In the genomic region with DNA sequence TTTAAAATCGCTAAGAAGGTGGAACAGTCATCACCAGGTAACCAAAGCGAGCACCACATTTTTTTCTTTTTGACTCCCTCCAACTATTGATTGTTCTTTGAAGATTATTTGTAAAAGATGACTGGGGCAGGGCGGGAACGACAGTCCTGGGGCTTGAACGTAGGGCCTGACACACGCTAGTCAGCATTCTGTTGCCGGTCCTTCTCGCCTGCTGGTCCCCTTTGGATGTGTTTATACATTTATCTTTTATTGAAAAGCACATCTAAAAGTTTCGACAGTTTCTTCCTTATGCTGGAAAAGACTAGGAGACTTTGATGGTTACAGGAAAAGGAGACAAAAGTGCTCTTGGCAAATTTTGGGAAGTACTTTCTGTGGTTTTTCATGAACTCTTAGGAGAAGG, we compare ENCODE assay signal across 8 mouse cellular contexts. TPM values are rescaled to one million over a fixed set of nuclear protein-coding genes. Genes with fewer than 3 reads are reported as not detected.
A peak's percentile ranks its signal among the peaks of the same experiment; 100 is the strongest.
DNase-seq lines count a peak whose midpoint lies in the region; ATAC-seq and TF ChIP-seq lines count a peak whose summit lies in the region.

No protein-coding gene starts in this region.

- no peak for DNase-seq in heart, adult 2 months
- DNase-seq in heart, adult 8-10 months (ENCODE audit: low spot score), result no peak
- DNase-seq in forebrain, postnatal 0 days, result no peak
- no peak for DNase-seq in left cerebral cortex, postnatal 36 days (ENCODE audit: low spot score in 2 of 2)
- no peak for DNase-seq in gastrocnemius, postnatal 14 days

- intact Hi-C loops in heart, adult 2 months (cut with DNase I), result no loop called here
- intact Hi-C loops in left cerebral cortex, postnatal 36 days (cut with DNase I), result loop anchor here (5.0 kb wide), 1 partner anchor 283 kb away; a partner anchor contains a TSS
- intact Hi-C loops in gastrocnemius, postnatal 14 days (cut with DNase I; ENCODE audit: low total_unique reads), result no loop called here

- TF ChIP-seq EP300 in heart, adult 2 months (IDR thresholded peaks at IDR 0.05; ENCODE audit: insufficient read depth, low read depth, low read length), result no peak
- no peak for TF ChIP-seq EP300 in ES-Bruce4 (IDR thresholded peaks at IDR 0.05; ENCODE audit: insufficient read depth, low read depth, low read length)

- no peaks in the 10 kb centered on the region; the same call in 1 of the 2 replicates for H3K9me3 ChIP-seq in ES-Bruce4 (replicated peaks; ENCODE audit: control insufficient read depth, insufficient read depth, low read length, poor library complexity, severe bottlenecking)
- no peaks in the 10 kb centered on the region for H3K9me3 ChIP-seq in forebrain, postnatal 0 days (ENCODE audit: low read length)
- no peaks in the 10 kb centered on the region for H3K9me3 ChIP-seq in liver, embryonic 16.5 days (replicated peaks; ENCODE audit: control insufficient read depth, low read length)

- 23% methylated on average over 9 of the region's 9 CpGs for WGBS in heart, adult 2 months
- WGBS in forebrain, postnatal 0 days, result 53% methylated on average over 9 of the region's 9 CpGs
- 3% methylated on average over 9 of the region's 9 CpGs for WGBS in liver, embryonic 16.5 days (ENCODE audit: insufficient replicate concordance)

- peak overlapping the region; percentile 45; the same call in 1 of the 2 replicates for H3K9ac ChIP-seq in heart, adult 2 months (ENCODE audit: low read depth, low read length)
- H3K9ac ChIP-seq in ES-Bruce4 (ENCODE audit: low read depth, poor library complexity, severe bottlenecking), result peak overlapping the region; percentile 91
- peak overlapping the region; percentile 96 for H3K9ac ChIP-seq in forebrain, postnatal 0 days
- H3K9ac ChIP-seq in liver, embryonic 16.5 days (ENCODE audit: low read depth, low read length), result peak overlapping the region; percentile 97

- H3K4me1 ChIP-seq in heart, adult 2 months (ENCODE audit: control insufficient read depth, insufficient read depth, low read length), result peaks cover 4% of the 10 kb centered on the region
- peaks cover 2% of the 10 kb centered on the region for H3K4me1 ChIP-seq in ES-Bruce4 (ENCODE audit: control insufficient read depth, insufficient read depth, low read length)
- H3K4me1 ChIP-seq in forebrain, postnatal 0 days (ENCODE audit: insufficient read depth), result peaks cover 23% of the 10 kb centered on the region
- H3K4me1 ChIP-seq in liver, embryonic 16.5 days (ENCODE audit: control insufficient read depth, low read depth, low read length), result peaks cover 38% of the 10 kb centered on the region

- H3K27ac ChIP-seq in heart, adult 2 months, result no peak overlapping the region
- H3K27ac ChIP-seq in ES-Bruce4 (ENCODE audit: insufficient read depth, low read length), result no peak overlapping the region
- no peak overlapping the region for H3K27ac ChIP-seq in forebrain, postnatal 0 days (ENCODE audit: low read depth, low read length)
- H3K27ac ChIP-seq in liver, embryonic 16.5 days (ENCODE audit: low read length), result peak overlapping the region; percentile 64; the same call in 1 of the 2 replicates

- ATAC-seq in forebrain, postnatal 0 days, result no peak
- ATAC-seq in liver, embryonic 16.5 days (ENCODE audit: low read depth), result no peak
- ATAC-seq in granulocyte monocyte progenitor cell, adult 5-6 weeks (replicated peaks; ENCODE audit: poor library complexity, severe bottlenecking), result no peak

- H3K36me3 ChIP-seq in heart, adult 2 months (ENCODE audit: control insufficient read depth, insufficient read depth, low read length), result peaks cover 30% of the 10 kb centered on the region
- peaks cover 14% of the 10 kb centered on the region for H3K36me3 ChIP-seq in ES-Bruce4 (ENCODE audit: control insufficient read depth, insufficient read depth, low read length, poor library complexity, severe bottlenecking)
- no peaks in the 10 kb centered on the region for H3K36me3 ChIP-seq in forebrain, postnatal 0 days (ENCODE audit: insufficient read depth)
- H3K36me3 ChIP-seq in liver, embryonic 16.5 days (ENCODE audit: control insufficient read depth, insufficient read depth), result no peaks in the 10 kb centered on the region

- TF ChIP-seq POLR2A in heart, adult 2 months (IDR thresholded peaks at IDR 0.05; ENCODE audit: insufficient read depth, low read depth, low read length), result no peak
- no peak for TF ChIP-seq POLR2A in ES-Bruce4 (IDR thresholded peaks at IDR 0.05; ENCODE audit: insufficient read depth, low read length)

- H3K79me2 ChIP-seq in heart, adult 2 months (replicated peaks; ENCODE audit: control insufficient read depth, insufficient read depth, low read length), result no peaks in the 10 kb centered on the region; the same call in 1 of the 2 replicates

- H3K27me3 ChIP-seq in heart, adult 2 months (ENCODE audit: control insufficient read depth, insufficient read depth, low read length), result no peaks in the 10 kb centered on the region
- H3K27me3 ChIP-seq in ES-Bruce4 (ENCODE audit: control insufficient read depth, insufficient read depth, low read length, poor library complexity, severe bottlenecking), result no peaks in the 10 kb centered on the region
- H3K27me3 ChIP-seq in forebrain, postnatal 0 days (ENCODE audit: insufficient read depth, low read length), result no peaks in the 10 kb centered on the region
- no peaks in the 10 kb centered on the region for H3K27me3 ChIP-seq in liver, embryonic 16.5 days (ENCODE audit: control insufficient read depth, insufficient read depth, low read depth, low read length)

- no peak for TF ChIP-seq CTCF in heart, adult 2 months (IDR thresholded peaks at IDR 0.05)
- no peak for TF ChIP-seq CTCF in ES-Bruce4 (IDR thresholded peaks at IDR 0.05; ENCODE audit: low read depth, low read length)
- no peak for TF ChIP-seq CTCF in forebrain, postnatal 0 days (IDR thresholded peaks at IDR 0.05; ENCODE audit: low read depth)

- H3K4me2 ChIP-seq in forebrain, postnatal 0 days (ENCODE audit: low read depth), result peak overlapping the region; percentile 92
- H3K4me2 ChIP-seq in liver, embryonic 16.5 days (ENCODE audit: low read depth, low read length), result peak overlapping the region; percentile 79

- H3K4me3 ChIP-seq in heart, adult 2 months, result peak overlapping the region; percentile 94
- peak overlapping the region; percentile 44 for H3K4me3 ChIP-seq in ES-Bruce4 (ENCODE audit: low read depth, low read length)
- peak overlapping the region; percentile 92 for H3K4me3 ChIP-seq in forebrain, postnatal 0 days (ENCODE audit: low read depth, low read length)
- H3K4me3 ChIP-seq in liver, embryonic 16.5 days (ENCODE audit: low read depth, low read length), result peak overlapping the region; percentile 88

RNA-seq across cellular contexts. Expression of a gene that starts 1.7 kb away (rescaled TPM):
- total RNA-seq in heart, adult 2 months (2021), result 10 to 100 TPM; 19.9 to 20.3 TPM
- polyA plus RNA-seq in heart, adult 2 months (2012; rRNA removed), result 9.0 and 13.1 TPM in 2 replicates
- total RNA-seq in heart, adult 8-10 months (2022), result 10 to 100 TPM; 18.3 to 21.6 (median 19.3) TPM
- polyA plus RNA-seq in ES-Bruce4 (2011; ENCODE audit: insufficient read depth, insufficient read length, low read depth, missing spikeins), result 39.6 and 44.7 TPM in 2 replicates
- total RNA-seq in forebrain, postnatal 0 days (2014; rRNA removed), result 39.9 and 43.7 TPM in 2 replicates
- 29.5 and 38.1 TPM in 2 replicates for polyA plus RNA-seq in forebrain, postnatal 0 days (2015; fragmentation: Nextera tagmentation; extraction: Ambion mirVana)
- 23.0 and 26.9 TPM in 2 replicates for polyA plus RNA-seq in liver, embryonic 16.5 days (2015; fragmentation: Nextera tagmentation; extraction: Ambion mirVana)
- total RNA-seq in granulocyte monocyte progenitor cell, adult 5-6 weeks (2014; fragmentation: Nextera tagmentation), result 61.9 and 64.0 TPM in 2 replicates
- 62.9 and 71.9 TPM in 2 replicates for total RNA-seq in granulocyte monocyte progenitor cell, adult 5-6 weeks (2017)
- total RNA-seq in left cerebral cortex, postnatal 36 days (2021), result 10 to 100 TPM; 32.0 to 32.2 TPM
- total RNA-seq in gastrocnemius, postnatal 14 days (2021), result 10 to 100 TPM; 16.5 to 17.2 TPM

RNA-seq across cellular contexts. Expression of a gene that starts 42.0 kb away (rescaled TPM):
- 10 to 100 TPM; 10.0 to 10.4 TPM for total RNA-seq in heart, adult 2 months (2021)
- polyA plus RNA-seq in heart, adult 2 months (2012; rRNA removed), result 5.9 and 11.3 TPM in 2 replicates
- total RNA-seq in heart, adult 8-10 months (2022), result 10 to 100 TPM; 10.4 to 12.9 (median 12.2) TPM
- polyA plus RNA-seq in ES-Bruce4 (2011; ENCODE audit: insufficient read depth, insufficient read length, low read depth, missing spikeins), result 8.7 and 10.0 TPM in 2 replicates
- 6.0 and 6.6 TPM in 2 replicates for total RNA-seq in forebrain, postnatal 0 days (2014; rRNA removed)
- 1.2 and 2.2 TPM in 2 replicates for polyA plus RNA-seq in forebrain, postnatal 0 days (2015; fragmentation: Nextera tagmentation; extraction: Ambion mirVana)
- 2.8 and 3.6 TPM in 2 replicates for polyA plus RNA-seq in liver, embryonic 16.5 days (2015; fragmentation: Nextera tagmentation; extraction: Ambion mirVana)
- 5.6 and 7.7 TPM in 2 replicates for total RNA-seq in granulocyte monocyte progenitor cell, adult 5-6 weeks (2014; fragmentation: Nextera tagmentation)
- total RNA-seq in granulocyte monocyte progenitor cell, adult 5-6 weeks (2017), result 5.5 and 6.1 TPM in 2 replicates
- total RNA-seq in left cerebral cortex, postnatal 36 days (2021), result 10 to 100 TPM; 10.8 to 13.2 TPM
- 1 to 10 TPM; 3.3 to 3.4 TPM for total RNA-seq in gastrocnemius, postnatal 14 days (2021)

Comparison
In these comparisons a context has a peak if more than half of its experiments do, and no peak if none do; other contexts are left out.
1. H3K4me3 ChIP-seq: peak in every context shown above with its lines; median percentile 94 in heart, adult 2 months; 92 in forebrain, postnatal 0 days; 88 in liver, embryonic 16.5 days; 44 in ES-Bruce4.
2. H3K9ac ChIP-seq: peak in every context shown above with its lines; median percentile 97 in liver, embryonic 16.5 days; 96 in forebrain, postnatal 0 days; 91 in ES-Bruce4; 45 in heart, adult 2 months.